Mouse (Mus musculus) lung, adult 2 months (tissue): ENCODE measurements around the gene Cracr2b.

Experiments
- CTCF ChIP-seq: fragments of 200-500 bp; IDR thresholded peaks from 2 replicates; pipeline ENCODE4 v1.5.1; 2011; ENCODE audit warnings: mild to moderate bottlenecking, low read length, control low read depth; ENCODE audit not compliant: insufficient read depth
- POLR2A ChIP-seq: fragments of 200-500 bp; IDR thresholded peaks from 2 replicates; pipeline ENCODE4 v1.6.1; 2011; ENCODE audit warnings: low read depth, mild to moderate bottlenecking, control low read depth, low read length, borderline replicate concordance; ENCODE audit errors: extremely low read depth

DNA sequence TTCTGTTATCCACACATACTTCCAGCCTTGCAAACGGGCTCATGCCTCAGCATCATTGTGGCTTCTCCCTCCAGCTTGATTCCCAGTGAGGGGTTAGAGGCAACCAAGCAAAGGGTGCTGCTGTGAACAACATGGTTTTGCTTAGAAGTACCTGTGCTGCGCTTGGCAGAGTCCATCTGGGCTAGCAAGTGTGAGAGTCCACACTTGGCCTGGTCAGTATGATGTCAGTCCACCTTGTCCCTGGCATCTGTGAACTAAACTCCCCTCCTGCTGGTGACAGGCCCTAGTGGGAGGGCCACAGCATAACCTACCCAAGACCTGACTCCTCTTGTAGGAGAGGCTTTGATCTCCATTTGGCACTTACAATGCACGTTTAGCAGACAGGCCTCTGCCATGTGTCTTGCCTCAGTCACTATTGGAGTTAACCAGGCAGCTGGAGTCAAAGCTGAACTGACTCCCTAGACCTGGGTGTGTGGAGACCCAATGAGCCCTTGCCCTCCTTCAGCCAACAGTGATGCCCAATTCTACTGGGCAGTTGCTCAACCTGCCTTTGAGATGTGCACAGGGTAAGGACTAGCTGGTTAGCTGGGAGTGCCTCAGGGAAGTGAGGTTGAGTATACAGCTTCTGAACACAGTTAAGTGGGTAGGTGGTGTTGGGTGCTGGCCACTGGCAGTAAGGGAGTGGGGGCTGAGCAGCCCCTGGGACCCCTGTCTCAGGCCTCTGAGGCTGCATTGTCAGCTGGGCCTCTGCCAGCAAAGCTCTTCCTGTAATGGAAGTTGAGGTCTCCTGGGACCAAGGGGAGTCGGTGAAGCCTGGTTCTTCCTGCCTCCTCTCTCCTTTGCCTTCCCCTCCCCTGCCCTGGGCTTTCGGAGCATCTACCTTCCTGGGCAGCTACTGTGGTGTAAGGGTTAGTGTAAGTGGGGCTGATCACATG, 23.6 kb downstream of the Cracr2b start:
- no peak for TF ChIP-seq CTCF
- no peak for TF ChIP-seq POLR2A
